Mouse (Mus musculus): Measurements from ENCODE around the gene Iqgap2. TPM values are rescaled to one million over a fixed set of nuclear protein-coding genes. Genes with fewer than 3 reads are reported as not detected.

Iqgap2 gene
- total and polyA plus RNA-seq, 3 experiments: 0.27 to 0.32 TPM; not detected in 1

DNA sequence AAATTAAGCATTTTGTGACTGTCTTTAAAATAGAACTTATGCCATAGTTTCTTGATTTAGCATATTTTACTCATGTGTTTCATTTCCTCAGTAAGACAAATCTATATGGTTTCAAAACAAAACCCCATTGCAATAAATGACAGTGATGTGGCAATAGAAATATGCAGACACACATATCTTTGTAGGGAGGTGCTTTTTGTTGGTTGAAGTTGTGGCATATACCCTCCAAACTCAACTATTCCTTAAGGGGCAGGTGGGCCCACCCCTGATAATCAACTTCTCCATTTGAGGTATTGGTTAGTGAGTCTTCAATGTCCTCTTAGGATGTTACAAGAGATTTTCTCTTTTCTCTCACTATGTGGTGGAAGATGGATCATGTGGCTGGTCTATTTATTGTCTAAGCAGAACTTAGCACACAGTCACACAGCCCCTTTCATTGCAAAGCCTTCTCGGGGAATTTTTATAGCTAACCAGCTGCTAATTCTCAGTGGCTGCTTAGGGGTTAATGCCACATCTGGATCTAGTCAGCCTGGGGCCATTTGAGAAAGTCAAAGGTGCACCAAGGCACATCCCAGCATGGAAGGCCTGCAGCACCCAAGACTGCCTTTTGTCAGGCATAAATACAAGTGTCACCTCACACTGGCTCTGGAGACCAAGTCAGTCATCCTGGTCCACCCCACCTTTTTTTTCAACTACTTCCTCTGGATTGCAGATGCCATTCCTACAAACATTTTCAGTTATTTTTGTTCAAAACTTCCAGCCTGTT is 8.3 kb upstream of the Iqgap2 start:
- Histone ChIP-seq H3K9me3 (replicated peaks; ENCODE audit: insufficient read depth, low read length) (no peaks in the 10 kb centered on the region), H3K4me1 (ENCODE audit: control insufficient read depth in 1 of 2, insufficient read depth in 2 of 2, low read length in 2 of 2) (no peaks in the 10 kb centered on the region), H3K4me3 (ENCODE audit: control insufficient read depth in 1 of 2, insufficient read depth in 1 of 2, low read depth in 2 of 2, low read length in 2 of 2) (no peak overlapping the region), H3K9ac (ENCODE audit: control insufficient read depth, low read depth, low read length, poor library complexity, severe bottlenecking) (no peak overlapping the region), H3K27ac (ENCODE audit: control insufficient read depth, low read depth, low read length) (no peak overlapping the region), H3K36me3 (ENCODE audit: control insufficient read depth in 1 of 2, insufficient read depth in 2 of 2, low read length in 2 of 2) (no peaks in the 10 kb centered on the region), H3K79me2 (ENCODE audit: control insufficient read depth, insufficient read depth, low read length, poor library complexity) (no peaks in the 10 kb centered on the region), H3K27me3 (ENCODE audit: control insufficient read depth in 1 of 2, insufficient read depth in 2 of 2, low read length in 2 of 2) (no peaks in the 10 kb centered on the region; a peak in 1 of 4 replicates)
- no peak for TF ChIP-seq SIN3A (IDR thresholded peaks at IDR 0.05; ENCODE audit: low read length)
- no peak for TF ChIP-seq MAZ (IDR thresholded peaks at IDR 0.05; ENCODE audit: low read depth, low read length)
- TF ChIP-seq ZC3H11A (IDR thresholded peaks at IDR 0.05; ENCODE audit: low read depth, low read length): no peak
- TF ChIP-seq E2F4 (IDR thresholded peaks at IDR 0.05; ENCODE audit: borderline replicate concordance, low read depth, low read length): no peak
- no peak for DNase-seq (ENCODE audit: low read depth, low spot score)

DNA sequence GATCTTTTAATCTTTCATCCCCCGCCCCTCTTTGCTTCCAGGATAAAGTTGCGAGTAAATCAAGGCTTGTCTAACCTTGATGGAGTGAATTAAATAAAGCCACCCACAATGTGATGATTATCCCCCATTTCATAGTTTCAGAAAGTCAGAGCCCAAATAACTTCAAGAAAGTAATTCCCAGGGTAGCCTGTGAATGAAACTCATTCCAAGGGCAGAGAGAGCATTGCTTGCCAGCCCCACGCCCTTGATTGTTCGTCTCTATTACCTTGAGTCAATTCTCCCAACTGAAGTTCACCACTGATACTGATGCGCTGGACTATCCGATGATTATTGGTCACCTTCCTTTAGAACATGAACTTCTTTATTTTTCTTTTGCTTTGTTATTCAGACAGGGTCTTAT is 4.8 kb upstream of the Iqgap2 start:
- H3K27me3 ChIP-seq (ENCODE audit: control insufficient read depth in 1 of 2, insufficient read depth in 2 of 2, low read length in 2 of 2): no peaks in the 10 kb centered on the region; a peak in 1 of 4 replicates
- H3K9me3 ChIP-seq (replicated peaks; ENCODE audit: insufficient read depth, low read length): no peaks in the 10 kb centered on the region
- no peak for DNase-seq (ENCODE audit: low read depth, low spot score)
- no peak overlapping the region for H3K4me3 ChIP-seq (ENCODE audit: control insufficient read depth in 1 of 2, insufficient read depth in 1 of 2, low read depth in 2 of 2, low read length in 2 of 2)
- no peak overlapping the region for H3K9ac ChIP-seq (ENCODE audit: control insufficient read depth, low read depth, low read length, poor library complexity, severe bottlenecking)
- H3K4me1 ChIP-seq (ENCODE audit: control insufficient read depth in 1 of 2, insufficient read depth in 2 of 2, low read length in 2 of 2): no peaks in the 10 kb centered on the region
- H3K36me3 ChIP-seq (ENCODE audit: control insufficient read depth in 1 of 2, insufficient read depth in 2 of 2, low read length in 2 of 2): no peaks in the 10 kb centered on the region
- no peak overlapping the region for H3K27ac ChIP-seq (ENCODE audit: control insufficient read depth, low read depth, low read length)
- TF ChIP-seq ELF1 (IDR thresholded peaks at IDR 0.05; ENCODE audit: low read depth, low read length) (no peak), HCFC1 (IDR thresholded peaks at IDR 0.05; ENCODE audit: low read depth, low read length) (no peak), TBP (IDR thresholded peaks at IDR 0.05; ENCODE audit: low read depth, low read length) (no peak), MYC (IDR thresholded peaks at IDR 0.05; ENCODE audit: low read depth, low read length) (no peak), GABPA (IDR thresholded peaks at IDR 0.05; ENCODE audit: low read depth, low read length) (no peak), POLR2AphosphoS5 (IDR thresholded peaks at IDR 0.05; ENCODE audit: borderline replicate concordance, low read depth, low read length) (no peak), ZMIZ1 (IDR thresholded peaks at IDR 0.05; ENCODE audit: low read depth, low read length) (no peak), MEF2A (IDR thresholded peaks at IDR 0.05; ENCODE audit: extremely low read depth, insufficient replicate concordance, low read depth, low read length, poor library complexity, severe bottlenecking) (no peak), UBTF (IDR thresholded peaks at IDR 0.05; ENCODE audit: borderline replicate concordance, insufficient read depth, low read depth, low read length) (no peak), BHLHE40 (IDR thresholded peaks at IDR 0.05; ENCODE audit: borderline replicate concordance, low read depth, low read length) (no peak), ZNF384 (IDR thresholded peaks at IDR 0.05; ENCODE audit: low read depth, low read length) (no peak), KAT2A (conservative IDR thresholded peaks at IDR 0.05; ENCODE audit: low read depth, low read length) (no peak), JUND (IDR thresholded peaks at IDR 0.05; ENCODE audit: low read depth, low read length) (no peak), NRF1 (IDR thresholded peaks at IDR 0.05; ENCODE audit: insufficient read depth, low read depth, low read length, poor library complexity, severe bottlenecking) (no peak)
- H3K79me2 ChIP-seq (ENCODE audit: control insufficient read depth, insufficient read depth, low read length, poor library complexity): no peaks in the 10 kb centered on the region
